Mouse (Mus musculus) heart, postnatal 0 days (tissue): ENCODE measurements around the gene Carmil1. TPM values are rescaled to one million over a fixed set of nuclear protein-coding genes. Genes with fewer than 3 reads are reported as not detected.

Source experiments
- ATAC-seq: fragments of 200-750 bp; cut with Nextera tagmentation; 2 replicates; pipeline ENCODE4 v1.8.0; 2017; ENCODE audit warnings: low read depth, moderate number of reproducible peaks, moderate library complexity; ENCODE audit not compliant: insufficient read depth
- DNase-seq: peaks from one replicate; pipeline ENCODE4 v3.0.0-alpha.2; 2016; ENCODE audit warnings: low spot score
- H3K27ac ChIP-seq: fragments of 300-500 bp; sonication (generic); 2 replicates; pipeline ENCODE4 v1.5.1; 2014; ENCODE audit warnings: low read depth, mild to moderate bottlenecking
- H3K27me3 ChIP-seq: fragments of 300-500 bp; sonication (generic); 2 replicates; pipeline ENCODE4 v1.6.1; 2014; ENCODE audit warnings: low read length, mixed read lengths; ENCODE audit not compliant: control insufficient read depth, insufficient read depth
- H3K36me3 ChIP-seq: fragments of 300-500 bp; sonication (generic); replicated peaks from 2 replicates; pipeline ENCODE4 v1.6.1; 2014; ENCODE audit warnings: low read length, mixed read lengths; ENCODE audit not compliant: control insufficient read depth, insufficient read depth
- H3K4me1 ChIP-seq: fragments of 300-500 bp; sonication (generic); 2 replicates; pipeline ENCODE4 v1.6.1; 2014; ENCODE audit warnings: antibody characterized with exemption; ENCODE audit not compliant: control insufficient read depth, insufficient read depth
- H3K4me2 ChIP-seq: fragments of 300-500 bp; sonication (generic); 2 replicates; pipeline ENCODE4 v1.6.1; 2014; ENCODE audit warnings: low read depth, mild to moderate bottlenecking, low read length, moderate library complexity
- H3K4me3 ChIP-seq: fragments of 300-500 bp; sonication (generic); 2 replicates; pipeline ENCODE4 v1.5.1; 2014; ENCODE audit warnings: low read depth, low read length
- H3K9ac ChIP-seq: fragments of 300-500 bp; sonication (generic); replicated peaks from 2 replicates; pipeline ENCODE4 v1.6.1; 2014; ENCODE audit warnings: low read depth, low read length, mixed read lengths
- H3K9me3 ChIP-seq: fragments of 300-500 bp; sonication (generic); replicated peaks from 2 replicates; pipeline ENCODE4 v1.6.1; 2016; ENCODE audit warnings: low read length; ENCODE audit not compliant: control insufficient read depth
- CTCF ChIP-seq: IDR thresholded peaks from 2 replicates; pipeline ENCODE4 v1.5.1; 2016; ENCODE audit warnings: antibody characterized with exemption, control low read depth, low read depth
- EP300 ChIP-seq: IDR thresholded peaks from 2 replicates; pipeline ENCODE4 v1.6.1; 2016; ENCODE audit warnings: antibody characterized with exemption, low read depth
- WGBS: fragments of 180-500 bp; shearing (Covaris S2); extraction: QIAGEN DNeasy Blood & Tissue Kit; methylation state at CpG from one replicate; pipeline ENCODE4 v1.1.7; 2014; 5-methylcytosine and 5-hydroxymethylcytosine counted together
- polyA plus RNA-seq: library from polyadenylated mRNA; unstranded; fragments of >200 nt; fragmentation: Nextera tagmentation; extraction: Ambion mirVana; gene quantifications from 2 replicates; pipeline ENCODE4 v1.2.1, GENCODE M21; 2015
- total RNA-seq: library from RNA; depleted of rRNA; stranded (reverse); fragments of >200 nt; gene quantifications from 2 replicates; pipeline ENCODE4 v1.2.3, GENCODE M21; 2014; ENCODE audit warnings: low replicate concordance

Carmil1 gene
- total and polyA plus RNA-seq, 2 experiments from 2014 or later, result 1.1 to 4.3 TPM

- Histone ChIP-seq H3K36me3 (no peaks in the 10 kb centered on the region), H3K4me3 (no peak overlapping the region), H3K27me3 (no peaks in the 10 kb centered on the region), H3K27ac (no peak overlapping the region), H3K9ac (no peak overlapping the region), H3K4me2 (no peak overlapping the region), H3K9me3 (no peaks in the 10 kb centered on the region), H3K4me1 (no peaks in the 10 kb centered on the region)
- no peak for ATAC-seq
- no peak for DNase-seq
- 53% methylated on average over 7 of the region's 7 CpGs for WGBS
- no peak for TF ChIP-seq CTCF
- TF ChIP-seq EP300, result no peak
Measured at GRCm38 (mm10) chr13:24199861-24200543, 80.6 kb downstream of the Carmil1 start.

- H3K27me3 ChIP-seq, result no peaks in the 10 kb centered on the region
- H3K4me1 ChIP-seq, result no peaks in the 10 kb centered on the region
- H3K4me3 ChIP-seq, result no peak overlapping the region
- no peak overlapping the region for H3K4me2 ChIP-seq
- no peak overlapping the region for H3K27ac ChIP-seq
- no peak for TF ChIP-seq CTCF
- TF ChIP-seq EP300, result no peak
- ATAC-seq (no peak), DNase-seq (no peak)
- H3K9ac ChIP-seq, result no peak overlapping the region
- 0 out of 2 replicates have a peak, but pooled peaks cover 6% of the 10 kb centered on the region for H3K9me3 ChIP-seq
- no peaks in the 10 kb centered on the region for H3K36me3 ChIP-seq
- WGBS, result 77% methylated on average over 2 of the region's 2 CpGs
Measured at GRCm38 (mm10) chr13:24198396-24198924, 82.1 kb downstream of the Carmil1 start.

DNA sequence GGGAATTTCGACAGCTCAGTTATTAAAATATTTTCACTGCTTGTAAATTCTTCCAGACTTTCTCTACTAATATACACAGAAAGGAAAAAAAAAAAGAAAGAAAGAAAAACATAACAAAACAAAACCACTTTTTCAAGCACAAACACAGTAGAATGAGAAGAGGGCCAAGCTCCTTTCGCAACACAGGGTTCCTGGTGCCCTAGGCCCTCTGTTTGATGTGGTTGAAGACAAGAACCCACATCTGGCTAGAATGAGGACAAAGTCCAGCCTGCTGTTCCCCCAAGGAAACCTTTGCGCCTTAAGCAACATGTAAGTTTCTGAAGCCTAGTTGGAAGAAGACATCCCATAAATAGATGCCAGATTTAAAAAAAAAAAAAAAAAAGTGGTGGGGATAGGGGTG lies 85.2 kb downstream of the Carmil1 start:
- no peak overlapping the region for H3K27ac ChIP-seq
- TF ChIP-seq EP300 (no peak), CTCF (no peak)
- H3K4me3 ChIP-seq, result no peak overlapping the region
- H3K4me1 ChIP-seq, result no peaks in the 10 kb centered on the region
- H3K27me3 ChIP-seq, result no peaks in the 10 kb centered on the region
- ATAC-seq (no peak), DNase-seq (no peak)
- no peak overlapping the region for H3K9ac ChIP-seq
- 0 out of 2 replicates have a peak, but pooled peaks cover 6% of the 10 kb centered on the region for H3K9me3 ChIP-seq
- H3K4me2 ChIP-seq, result no peak overlapping the region
- 79% methylated on average over 3 of the region's 3 CpGs for WGBS
- H3K36me3 ChIP-seq, result no peaks in the 10 kb centered on the region

DNA sequence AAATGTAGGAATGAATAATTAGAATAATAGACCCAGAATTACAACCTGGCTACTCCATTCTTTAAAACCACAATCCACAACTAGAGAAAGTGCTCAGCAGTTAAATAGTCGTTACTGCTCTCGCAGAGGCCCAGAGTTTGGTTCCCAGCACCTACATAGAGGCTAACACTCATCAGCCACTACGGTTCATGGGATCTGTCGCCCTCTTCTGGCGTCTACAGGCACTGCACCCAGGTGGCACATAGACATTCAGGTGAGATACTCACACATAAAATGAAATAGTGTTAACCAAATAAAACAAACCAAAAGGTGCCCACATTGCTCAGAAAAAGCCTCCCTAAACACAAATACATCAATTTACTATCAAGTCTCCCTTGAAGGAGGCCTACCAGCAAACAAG lies 86.6 kb downstream of the Carmil1 start:
- H3K9ac ChIP-seq, result no peak overlapping the region

GRCm38 (mm10) chr13:24190875-24191663 lies 89.5 kb downstream of the Carmil1 start:
- TF ChIP-seq CTCF, result no peak
- no peak for TF ChIP-seq EP300
- ATAC-seq (no peak), DNase-seq (no peak)

More for the DNA sequence above, 86.6 kb downstream of the Carmil1 start:
- no peak for ATAC-seq
- no peak for TF ChIP-seq EP300
- no peak for TF ChIP-seq CTCF
- no peak for DNase-seq
- Histone ChIP-seq H3K4me2 (no peak overlapping the region), H3K27me3 (no peaks in the 10 kb centered on the region), H3K27ac (no peak overlapping the region), H3K4me1 (no peaks in the 10 kb centered on the region), H3K36me3 (no peaks in the 10 kb centered on the region), H3K4me3 (no peak overlapping the region), H3K9me3 (0 out of 2 replicates have a peak, but pooled peaks cover 6% of the 10 kb centered on the region)
- 84% methylated on average over 5 of the region's 5 CpGs for WGBS

More at GRCm38 (mm10) chr13:24190875-24191663, 89.5 kb downstream of the Carmil1 start:
- H3K9me3 ChIP-seq, result 0 out of 2 replicates have a peak, but pooled peaks cover 6% of the 10 kb centered on the region
- H3K27me3 ChIP-seq, result no peaks in the 10 kb centered on the region
- H3K36me3 ChIP-seq, result no peaks in the 10 kb centered on the region
- 80% methylated on average over 9 of the region's 9 CpGs for WGBS
- H3K27ac ChIP-seq, result no peak overlapping the region
- no peak overlapping the region for H3K4me2 ChIP-seq
- no peak overlapping the region for H3K4me3 ChIP-seq
- H3K4me1 ChIP-seq, result no peaks in the 10 kb centered on the region
- H3K9ac ChIP-seq, result no peak overlapping the region
